Mouse (Mus musculus) heart, adult 9 months (tissue): Measurements from ENCODE around the gene Vmn1r160.
"Not testable (repeated sequence)": the region's sequence is repeated elsewhere in the genome, so short reads cannot be mapped to it uniquely, and the experiment has no call there.

Experiments
- DNase-seq, 2 experiments: peaks; one replicate each; pipeline ENCODE4 v3.0.0; 2022; ENCODE audit warnings: low spot score in 2 of 2

The Vmn1r160 gene

DNA sequence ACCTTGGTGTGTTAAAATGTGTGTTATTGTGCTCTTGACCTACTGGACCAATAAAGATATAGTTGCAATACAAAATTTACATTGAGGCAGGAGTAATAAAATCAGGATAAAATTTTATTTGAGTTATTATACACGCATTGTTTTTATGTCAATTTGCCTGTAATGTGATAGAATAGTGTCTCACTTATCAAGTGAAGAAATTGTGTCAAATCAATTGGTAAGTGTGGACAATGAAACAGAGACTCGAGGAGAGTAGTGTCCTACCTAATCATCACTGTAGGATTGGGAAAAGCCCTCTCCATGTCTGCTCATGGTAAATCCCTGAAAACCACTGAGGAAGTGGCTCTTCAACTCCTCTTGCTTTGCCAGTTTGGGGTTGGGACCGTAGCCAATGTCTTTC is at the start of gene Vmn1r160:
TSS of gene Vmn1r160 (plus strand) at position 301 of the 400 bp plus-strand sequence.
- not testable (repeated sequence) for DNase-seq

GRCm38 (mm10) chr7:22843505-22843904 is 27.5 kb upstream of the Vmn1r160 start, which contains the start of gene Vmn1r159:
Gene Vmn1r159 (minus strand): TSS chr7:22843605.
- not testable (repeated sequence) for DNase-seq
